Mouse (Mus musculus): ENCODE measurements around the gene Tomm20.
"Not testable (repeated sequence)": the region's sequence is repeated elsewhere in the genome, so short reads cannot be mapped to it uniquely, and the experiment has no call there.

DNA sequence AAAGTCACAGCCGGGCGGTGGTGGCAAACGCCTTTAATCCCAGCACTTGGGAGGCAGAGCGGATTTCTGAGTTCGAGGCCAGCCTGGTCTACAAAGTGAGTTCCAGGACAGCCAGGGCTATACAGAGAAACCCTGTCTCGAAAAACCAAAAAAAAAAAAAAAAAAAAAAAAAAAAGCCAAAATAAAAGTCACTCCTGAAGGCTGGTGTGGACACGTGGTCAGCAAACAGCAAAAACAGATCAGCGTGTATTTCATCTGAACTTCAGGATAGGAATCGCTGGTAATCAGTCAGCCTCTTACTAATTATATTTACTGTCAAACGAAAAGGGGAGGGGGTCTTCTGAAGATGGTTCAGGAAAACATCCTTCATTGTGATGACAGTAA lies 31.5 kb downstream of the Tomm20 start:
- TF ChIP-seq MAX (IDR thresholded peaks at IDR 0.05; ENCODE audit: low read depth); POLR2A (IDR thresholded peaks at IDR 0.05; ENCODE audit: insufficient read length, low read depth); TCF3 (IDR thresholded peaks at IDR 0.05; ENCODE audit: insufficient read length, low read depth); TCF12 (IDR thresholded peaks at IDR 0.05; ENCODE audit: insufficient read depth, poor library complexity, severe bottlenecking); POLR2AphosphoS2 (IDR thresholded peaks at IDR 0.05; ENCODE audit: insufficient read length, low read depth); CEBPB (IDR thresholded peaks at IDR 0.05; ENCODE audit: insufficient read depth, poor library complexity, severe bottlenecking); MYOG (IDR thresholded peaks at IDR 0.05; ENCODE audit: control insufficient read depth in 1 of 3, insufficient read depth in 1 of 3, insufficient read length in 2 of 3, low read depth in 2 of 3); MYOD1 (IDR thresholded peaks at IDR 0.05; ENCODE audit: control insufficient read depth in 1 of 3, insufficient read length in 2 of 3, low read depth in 2 of 3); USF1 (IDR thresholded peaks at IDR 0.05; ENCODE audit: low read depth); E2F4 (IDR thresholded peaks at IDR 0.05; ENCODE audit: insufficient read depth); SRF (IDR thresholded peaks at IDR 0.05; ENCODE audit: control insufficient read depth, insufficient read length, low read depth): not testable (repeated sequence)

Data from myocyte (in vitro differentiated cells).